Mouse (Mus musculus) cortical plate, adult 2 months (tissue): ENCODE data around the gene Gm37240.

Experiments used
- CTCF ChIP-seq: fragments of 200-500 bp; IDR thresholded peaks from 2 replicates; pipeline ENCODE4 v1.5.1; 2011; ENCODE audit warnings: mild to moderate bottlenecking, control low read depth, low read length; ENCODE audit not compliant: insufficient read depth; ENCODE audit errors: extremely low read depth
- POLR2A ChIP-seq: fragments of 200-500 bp; IDR thresholded peaks from 2 replicates; pipeline ENCODE4 v1.6.1; 2011; ENCODE audit warnings: mild to moderate bottlenecking, low read length, control low read depth; ENCODE audit not compliant: insufficient read depth; ENCODE audit errors: extremely low read depth

DNA sequence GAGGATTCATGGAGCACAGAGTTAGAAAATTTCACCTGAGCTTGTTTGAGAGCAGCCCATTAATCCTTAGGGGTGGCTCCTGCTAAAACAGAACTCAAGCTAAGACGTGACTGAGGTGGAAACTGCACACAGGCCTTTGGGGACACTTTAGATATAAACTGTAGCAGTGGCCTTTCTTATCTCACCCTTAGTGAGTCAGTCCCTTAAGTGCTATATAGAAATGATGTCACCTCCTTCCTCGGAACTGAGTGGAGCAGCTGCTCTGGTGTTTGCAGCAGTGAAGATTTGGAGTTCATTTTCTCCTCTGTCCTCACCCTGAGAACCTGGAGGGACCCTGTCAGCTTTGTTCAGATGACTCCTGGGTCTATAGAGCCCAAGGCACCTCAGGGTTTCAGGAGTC, 298.6 kb downstream of the Gm37240 start:
- TF ChIP-seq CTCF (no peak), POLR2A (no peak)
